Mouse (Mus musculus) bone marrow macrophage, adult 2 months (primary cell): ENCODE data around the gene Hoxc5.

ENCODE experiments used
- CTCF ChIP-seq: IDR thresholded peaks from 2 replicates; pipeline ENCODE4 v1.5.1; 2012; ENCODE audit warnings: low read depth, mild to moderate bottlenecking, low read length, moderate library complexity
- POLR2A ChIP-seq: IDR thresholded peaks from 2 replicates; pipeline ENCODE4 v1.6.1; 2012; ENCODE audit warnings: mild to moderate bottlenecking, low read depth, low read length, borderline replicate concordance

DNA sequence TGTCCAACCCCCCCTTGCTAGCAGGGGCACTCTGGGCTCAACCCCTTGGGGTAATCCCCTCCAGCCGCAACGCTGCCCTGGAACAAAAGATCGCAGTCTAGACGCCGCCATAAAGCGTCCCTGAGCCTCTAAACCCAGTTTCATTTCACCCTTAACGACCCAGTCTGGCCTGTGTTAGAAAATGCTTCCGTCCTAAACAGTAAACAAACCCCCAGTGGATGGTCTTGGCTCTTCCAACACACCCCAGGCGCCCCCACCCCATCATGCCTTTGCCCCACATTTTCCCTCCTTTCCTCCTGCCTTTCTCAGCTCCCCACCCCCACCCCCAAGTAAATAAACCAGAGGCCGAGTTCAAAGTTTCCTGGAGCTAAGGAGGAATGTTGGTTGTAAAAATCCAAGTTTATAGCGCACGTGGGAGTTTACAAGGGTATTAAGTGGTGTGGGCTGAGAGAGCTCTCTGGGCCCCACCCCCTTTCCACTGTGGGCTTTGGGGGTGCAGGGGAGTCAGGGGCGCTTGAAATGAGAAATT, 7.5 kb upstream of the Hoxc5 start:
- no peak for TF ChIP-seq POLR2A
- no peak for TF ChIP-seq CTCF
